Mouse (Mus musculus) forebrain, embryonic 11.5 days (tissue): Measurements from ENCODE around the gene 1810043G02Rik. TPM values are rescaled to one million over a fixed set of nuclear protein-coding genes. Genes with fewer than 3 reads are reported as not detected.
"Not testable (repeated sequence)": the region's sequence is repeated elsewhere in the genome, so short reads cannot be mapped to it uniquely, and the experiment has no call there.

Source experiments
- ATAC-seq: fragments of 200-750 bp; cut with Nextera tagmentation; replicated peaks from 2 replicates; pipeline ENCODE4 v1.8.0; 2017; ENCODE audit warnings: moderate TSS enrichment; ENCODE audit not compliant: low FRiP score
- DNase-seq: peaks from one replicate; pipeline ENCODE4 v3.0.0-alpha.2; 2017; ENCODE audit warnings: low spot score
- H3K27ac ChIP-seq: fragments of 300-500 bp; sonication (generic); 2 replicates; pipeline ENCODE4 v1.5.1; 2014; ENCODE audit warnings: low read depth, low read length
- H3K27me3 ChIP-seq: fragments of 300-500 bp; sonication (generic); 2 replicates; pipeline ENCODE4 v1.6.1; 2014; ENCODE audit warnings: mild to moderate bottlenecking, low read length, mixed read lengths; ENCODE audit not compliant: control insufficient read depth, insufficient read depth
- H3K36me3 ChIP-seq: fragments of 300-500 bp; sonication (generic); 2 replicates; pipeline ENCODE4 v1.6.1; 2014; ENCODE audit warnings: mild to moderate bottlenecking, low read length, moderate library complexity, mixed read lengths; ENCODE audit not compliant: control insufficient read depth, insufficient read depth
- H3K4me1 ChIP-seq: fragments of 300-500 bp; sonication (generic); replicated peaks from 2 replicates; pipeline ENCODE4 v1.6.1; 2014; ENCODE audit warnings: low read length, mixed read lengths; ENCODE audit not compliant: control insufficient read depth, insufficient read depth
- H3K4me2 ChIP-seq: fragments of 300-500 bp; sonication (generic); 2 replicates; pipeline ENCODE4 v1.6.1; 2014; ENCODE audit warnings: low read depth, mild to moderate bottlenecking, low read length, moderate library complexity, mixed read lengths; ENCODE audit not compliant: severe bottlenecking
- H3K4me3 ChIP-seq: fragments of 300-500 bp; sonication (generic); 2 replicates; pipeline ENCODE4 v1.5.1; 2014; ENCODE audit warnings: low read depth, low read length
- H3K9ac ChIP-seq: fragments of 300-500 bp; sonication (generic); 2 replicates; pipeline ENCODE4 v1.6.1; 2014; ENCODE audit warnings: low read length
- H3K9me3 ChIP-seq: fragments of 300-500 bp; sonication (generic); 2 replicates; pipeline ENCODE4 v1.6.1; 2016; ENCODE audit warnings: low read length, mixed read lengths; ENCODE audit not compliant: control insufficient read depth
- WGBS: fragments of 180-500 bp; shearing (Covaris S2); extraction: QIAGEN DNeasy Blood & Tissue Kit; methylation state at CpG from one replicate; pipeline ENCODE4 v1.1.7; 2014; 5-methylcytosine and 5-hydroxymethylcytosine counted together
- polyA plus RNA-seq: library from polyadenylated mRNA; unstranded; fragments of >200 nt; fragmentation: Nextera tagmentation; extraction: Ambion mirVana; gene quantifications from 2 replicates; pipeline ENCODE4 v1.2.1, GENCODE M21; 2014

1810043G02Rik gene
- polyA plus RNA-seq, 1 experiment from 2014 or later = 34.9 TPM

- no peaks in the 10 kb centered on the region for H3K36me3 ChIP-seq
- no peaks in the 10 kb centered on the region for H3K9me3 ChIP-seq
- DNase-seq (peak; percentile 99), ATAC-seq (peak; percentile 96)
- 1% methylated on average over 54 of the region's 59 CpGs for WGBS
- peaks cover 19% of the 10 kb centered on the region; the same call in 1 of the 2 replicates for H3K4me1 ChIP-seq
- peak overlapping the region; percentile 72 for H3K4me3 ChIP-seq
- peak overlapping the region; percentile 89 for H3K9ac ChIP-seq
- no peaks in the 10 kb centered on the region; the same call in 1 of the 2 replicates for H3K27me3 ChIP-seq
- peak overlapping the region; percentile 97 for H3K27ac ChIP-seq
- H3K4me2 ChIP-seq = peak overlapping the region; percentile 85
These were observed 31.0 kb downstream of the 1810043G02Rik start for GRCm38 (mm10) chr10:78009184-78009944.

- no peak for DNase-seq
- H3K27ac ChIP-seq = peak within 1 kb of the TSS; percentile 97
- H3K36me3 ChIP-seq = no peaks in the 10 kb centered on the region
- peak; percentile 6 for ATAC-seq
- peak within 1 kb of the TSS; percentile 89 for H3K9ac ChIP-seq
- H3K27me3 ChIP-seq = no peaks in the 10 kb centered on the region; the same call in 1 of the 2 replicates
- H3K4me3 ChIP-seq = peak within 1 kb of the TSS; percentile 72
- peak within 1 kb of the TSS; percentile 85 for H3K4me2 ChIP-seq
- peaks cover 19% of the 10 kb centered on the region; the same call in 1 of the 2 replicates for H3K4me1 ChIP-seq
- H3K9me3 ChIP-seq = no peaks in the 10 kb centered on the region
- WGBS = 1% methylated on average over 9 of the region's 9 CpGs
These were observed 31.6 kb downstream of the 1810043G02Rik start, which contains the start of gene Pfkl for GRCm38 (mm10) chr10:78009945-78010293. TSS of gene Pfkl (minus strand) at chr10:78010083.

- Histone ChIP-seq H3K36me3 (no peaks in the 10 kb centered on the region), H3K27me3 (no peaks in the 10 kb centered on the region; the same call in 1 of the 2 replicates), H3K4me2 (peak overlapping the region; percentile 42), H3K4me1 (peaks cover 19% of the 10 kb centered on the region; the same call in 1 of the 2 replicates), H3K9ac (no peak overlapping the region; the same call in 1 of the 2 replicates), H3K4me3 (peak overlapping the region; percentile 3; the same call in 1 of the 2 replicates), H3K9me3 (no peaks in the 10 kb centered on the region), H3K27ac (no peak overlapping the region)
- DNase-seq (no peak), ATAC-seq (no peak)
- WGBS = 21% methylated on average over 10 of the region's 10 CpGs
These were observed 32.0 kb downstream of the 1810043G02Rik start for GRCm38 (mm10) chr10:78010335-78010734.

- not testable (repeated sequence) for H3K36me3 ChIP-seq, H3K4me2 ChIP-seq, DNase-seq, H3K27ac ChIP-seq, ATAC-seq, H3K4me3 ChIP-seq, H3K9ac ChIP-seq, H3K27me3 ChIP-seq, H3K9me3 ChIP-seq
- 94% methylated on average over 5 of the region's 5 CpGs for WGBS
- peaks cover 19% of the 10 kb centered on the region; the same call in 1 of the 2 replicates for H3K4me1 ChIP-seq
These were observed 32.8 kb downstream of the 1810043G02Rik start for GRCm38 (mm10) chr10:78011116-78011515.

- H3K4me3 ChIP-seq = no peak overlapping the region
- 93% methylated on average over 18 of the region's 18 CpGs for WGBS
- H3K4me1 ChIP-seq = peaks cover 9% of the 10 kb centered on the region; the same call in 1 of the 2 replicates
- no peak overlapping the region for H3K9ac ChIP-seq
- H3K4me2 ChIP-seq = no peak overlapping the region
- no peak for ATAC-seq
- H3K27ac ChIP-seq = no peak overlapping the region
- no peaks in the 10 kb centered on the region for H3K9me3 ChIP-seq
- no peaks in the 10 kb centered on the region for H3K36me3 ChIP-seq
- DNase-seq = no peak
- H3K27me3 ChIP-seq = no peaks in the 10 kb centered on the region; the same call in 1 of the 2 replicates
These were observed 34.6 kb downstream of the 1810043G02Rik start for GRCm38 (mm10) chr10:78012661-78013495.

GRCm38 (mm10) chr10:78015489-78015888, 37.2 kb downstream of the 1810043G02Rik start:
- ATAC-seq (no peak), DNase-seq (no peak)
- H3K36me3 ChIP-seq = no peaks in the 10 kb centered on the region
- no peaks in the 10 kb centered on the region for H3K4me1 ChIP-seq
- WGBS = 81% methylated on average over 1 of the region's 1 CpGs
- no peak overlapping the region for H3K4me2 ChIP-seq
- H3K4me3 ChIP-seq = no peak overlapping the region
- no peaks in the 10 kb centered on the region; the same call in 1 of the 2 replicates for H3K27me3 ChIP-seq
- no peak overlapping the region for H3K9ac ChIP-seq
- H3K27ac ChIP-seq = no peak overlapping the region
- H3K9me3 ChIP-seq = no peaks in the 10 kb centered on the region

GRCm38 (mm10) chr10:78016366-78016765, 38.0 kb downstream of the 1810043G02Rik start:
- DNase-seq (no peak), ATAC-seq (no peak)
- 53% methylated on average over 5 of the region's 5 CpGs for WGBS
- Histone ChIP-seq H3K36me3 (no peaks in the 10 kb centered on the region), H3K9ac (no peak overlapping the region), H3K27me3 (no peaks in the 10 kb centered on the region), H3K27ac (no peak overlapping the region), H3K9me3 (no peaks in the 10 kb centered on the region), H3K4me2 (no peak overlapping the region), H3K4me1 (no peaks in the 10 kb centered on the region), H3K4me3 (no peak overlapping the region)

- Histone ChIP-seq H3K27ac (no peak overlapping the region), H3K27me3 (no peaks in the 10 kb centered on the region), H3K9ac (peak overlapping the region; percentile 39; the same call in 1 of the 2 replicates), H3K36me3 (no peaks in the 10 kb centered on the region), H3K4me3 (peak overlapping the region; percentile 19; the same call in 1 of the 2 replicates), H3K4me1 (no peaks in the 10 kb centered on the region), H3K4me2 (peak overlapping the region; percentile 43; the same call in 1 of the 2 replicates), H3K9me3 (no peaks in the 10 kb centered on the region)
- peak; percentile 91 for DNase-seq
- WGBS = 24% methylated on average over 19 of the region's 19 CpGs
- peak; percentile 76 for ATAC-seq
These were observed 40.5 kb downstream of the 1810043G02Rik start for GRCm38 (mm10) chr10:78018797-78019203.
